Mouse (Mus musculus) layer of hippocampus, postnatal 10 days (tissue): ENCODE results near the gene Zdhhc24. TPM values are rescaled to one million over a fixed set of nuclear protein-coding genes. Genes with fewer than 3 reads are reported as not detected.

Experiments used
- DNase-seq, 2 experiments: peaks; one replicate each; pipeline ENCODE4 v3.0.0; 2021; ENCODE audit warnings: low spot score in 2 of 2
- total RNA-seq, 2 experiments: library from RNA; stranded (reverse); gene quantifications; 2 replicates each; pipeline ENCODE4 v1.2.3; 2021

Zdhhc24 gene
- total RNA-seq, 2 experiments from 2014 or later = 23.5 to 26.3 TPM

GRCm38 (mm10) chr19:4876755-4877154 lies 1.7 kb upstream of the Zdhhc24 start:
- no peak for DNase-seq

- DNase-seq = no peak
These were observed 683 bp upstream of the Zdhhc24 start, which contains the start of gene Actn3 for GRCm38 (mm10) chr19:4877785-4878184. Actn3 (minus strand) TSS chr19:4877909.

- DNase-seq = no peak
These were observed 846 bp downstream of the Zdhhc24 start for GRCm38 (mm10) chr19:4879324-4879703.

- no peak for DNase-seq
These were observed 5.5 kb downstream of the Zdhhc24 start for GRCm38 (mm10) chr19:4883961-4884360.

GRCm38 (mm10) chr19:4889791-4890190 lies 11.3 kb downstream of the Zdhhc24 start:
- DNase-seq = no peak

- DNase-seq = no peak
These were observed 13.3 kb downstream of the Zdhhc24 start for GRCm38 (mm10) chr19:4891798-4892197.

- DNase-seq = no peak
These were observed 18.5 kb downstream of the Zdhhc24 start for GRCm38 (mm10) chr19:4896780-4897520.

GRCm38 (mm10) chr19:4898972-4899371 lies 20.5 kb downstream of the Zdhhc24 start:
- no peak for DNase-seq

- DNase-seq = no peak
These were observed 21.4 kb downstream of the Zdhhc24 start for GRCm38 (mm10) chr19:4899888-4900287.

- peak; percentile 84 to 87 for DNase-seq
These were observed 27.7 kb downstream of the Zdhhc24 start, which contains the start of gene Bbs1 for GRCm38 (mm10) chr19:4905979-4906794. Bbs1 (minus strand) TSS chr19:4906628.

GRCm38 (mm10) chr19:4908107-4908506 lies 29.6 kb downstream of the Zdhhc24 start:
- peak in 1 of 2 experiments; percentile 28 for DNase-seq

- no peak for DNase-seq
These were observed 30.9 kb downstream of the Zdhhc24 start for GRCm38 (mm10) chr19:4909376-4909775.

GRCm38 (mm10) chr19:4915924-4916603 lies 37.6 kb downstream of the Zdhhc24 start:
- DNase-seq = no peak

- no peak for DNase-seq
These were observed 38.4 kb downstream of the Zdhhc24 start for GRCm38 (mm10) chr19:4916827-4917226.

GRCm38 (mm10) chr19:4919652-4920051 lies 41.2 kb downstream of the Zdhhc24 start:
- no peak for DNase-seq

GRCm38 (mm10) chr19:4925121-4925860 lies 46.8 kb downstream of the Zdhhc24 start:
- no peak for DNase-seq

GRCm38 (mm10) chr19:4927904-4928531 lies 49.5 kb downstream of the Zdhhc24 start, which contains the start of gene Dpp3:
Dpp3 (minus strand) TSS chr19:4928287.
- DNase-seq = peak; percentile 99

GRCm38 (mm10) chr19:4928781-4929180 lies 50.3 kb downstream of the Zdhhc24 start:
- peak in 1 of 2 experiments; percentile 24 for DNase-seq
